Mouse (Mus musculus) cerebellum, adult 2 months (tissue): Measurements from ENCODE around the gene Kdelc2.

ENCODE experiments used
- CTCF ChIP-seq: fragments of 200-500 bp; IDR thresholded peaks from 2 replicates; pipeline ENCODE4 v1.5.1; 2011; ENCODE audit warnings: low read depth, mild to moderate bottlenecking, control low read depth, low read length, moderate library complexity, borderline replicate concordance; ENCODE audit not compliant: insufficient read depth
- POLR2A ChIP-seq: fragments of 200-500 bp; IDR thresholded peaks from 2 replicates; pipeline ENCODE4 v1.6.1; 2011; ENCODE audit warnings: low read length, control low read depth, borderline replicate concordance; ENCODE audit not compliant: insufficient read depth

- TF ChIP-seq CTCF: no peak
- TF ChIP-seq POLR2A: no peak
These were observed 5.3 kb downstream of the Kdelc2 start for GRCm38 (mm10) chr9:53389109-53389508.
